Mouse (Mus musculus): Measurements from ENCODE around the gene Prkrip1. TPM values are rescaled to one million over a fixed set of nuclear protein-coding genes. Genes with fewer than 3 reads are reported as not detected.
"Not testable (repeated sequence)": the region's sequence is repeated elsewhere in the genome, so short reads cannot be mapped to it uniquely, and the experiment has no call there.

Prkrip1 gene
- polyA plus RNA-seq, 1 experiment from 2014 or later: 62.9 TPM

DNA sequence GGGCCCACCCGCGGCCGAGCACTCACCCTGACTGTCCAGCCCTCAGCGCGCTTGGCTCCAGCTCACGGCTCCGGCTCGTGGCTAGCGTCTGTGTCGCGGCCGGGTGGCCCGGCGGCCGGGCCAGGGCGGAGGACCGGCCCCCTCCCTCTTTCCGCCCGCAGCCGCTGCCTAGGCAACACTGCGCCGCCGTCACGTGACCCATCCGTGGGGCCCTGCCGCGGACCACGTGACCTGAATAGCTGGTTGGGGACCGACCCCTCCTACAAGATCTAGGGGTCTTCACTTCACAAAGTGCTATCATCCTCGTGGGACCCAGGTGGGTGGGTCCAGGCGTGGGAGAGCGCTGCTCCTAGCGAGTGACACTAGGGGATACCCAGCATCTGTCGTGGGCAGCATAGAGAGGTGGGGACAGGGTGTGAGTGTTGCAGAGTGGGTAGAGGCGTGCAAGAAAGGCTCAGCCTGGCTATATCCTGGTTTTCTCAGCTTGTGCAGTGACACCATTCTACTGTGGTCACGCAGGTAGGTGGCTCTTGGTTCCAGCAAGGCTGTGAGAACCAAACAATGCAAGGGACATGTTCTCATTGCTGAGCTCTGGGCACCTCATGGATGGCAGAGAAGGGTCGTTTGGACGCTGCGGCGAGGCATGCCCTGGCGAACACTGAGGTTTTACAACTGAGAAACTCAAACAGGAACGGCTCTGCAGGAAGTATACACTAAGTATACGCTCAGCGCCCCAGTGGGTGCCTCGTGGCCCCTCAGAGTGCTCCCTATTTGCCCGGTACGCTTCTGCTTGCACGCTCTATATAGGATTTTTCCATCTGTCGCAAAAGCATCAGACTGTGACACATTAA, 28.0 kb downstream of the Prkrip1 start, which contains the start of gene Orai2:
Gene Orai2 (minus strand): TSS at position 202 of the 851 bp plus-strand sequence.
- Histone ChIP-seq H3K4me1 (peaks cover 21% of the 10 kb centered on the region), H3K4me3 (peak within 1 kb of the TSS; percentile 63), H3K4me2 (replicated peaks) (peak within 1 kb of the TSS; percentile 90), H3K9ac (peak within 1 kb of the TSS; percentile 79), H3K9me3 (replicated peaks) (peaks cover 8% of the 10 kb centered on the region; the same call in 1 of the 2 replicates), H3K27ac (peak within 1 kb of the TSS; percentile 76), H3K27me3 (peaks cover 10% of the 10 kb centered on the region), H3K36me3 (peaks cover 10% of the 10 kb centered on the region; the same call in 1 of the 2 replicates)
- ATAC-seq (ENCODE audit: low FRiP score): peak; percentile 87
- WGBS: 8% methylated on average over 41 of the region's 49 CpGs

DNA sequence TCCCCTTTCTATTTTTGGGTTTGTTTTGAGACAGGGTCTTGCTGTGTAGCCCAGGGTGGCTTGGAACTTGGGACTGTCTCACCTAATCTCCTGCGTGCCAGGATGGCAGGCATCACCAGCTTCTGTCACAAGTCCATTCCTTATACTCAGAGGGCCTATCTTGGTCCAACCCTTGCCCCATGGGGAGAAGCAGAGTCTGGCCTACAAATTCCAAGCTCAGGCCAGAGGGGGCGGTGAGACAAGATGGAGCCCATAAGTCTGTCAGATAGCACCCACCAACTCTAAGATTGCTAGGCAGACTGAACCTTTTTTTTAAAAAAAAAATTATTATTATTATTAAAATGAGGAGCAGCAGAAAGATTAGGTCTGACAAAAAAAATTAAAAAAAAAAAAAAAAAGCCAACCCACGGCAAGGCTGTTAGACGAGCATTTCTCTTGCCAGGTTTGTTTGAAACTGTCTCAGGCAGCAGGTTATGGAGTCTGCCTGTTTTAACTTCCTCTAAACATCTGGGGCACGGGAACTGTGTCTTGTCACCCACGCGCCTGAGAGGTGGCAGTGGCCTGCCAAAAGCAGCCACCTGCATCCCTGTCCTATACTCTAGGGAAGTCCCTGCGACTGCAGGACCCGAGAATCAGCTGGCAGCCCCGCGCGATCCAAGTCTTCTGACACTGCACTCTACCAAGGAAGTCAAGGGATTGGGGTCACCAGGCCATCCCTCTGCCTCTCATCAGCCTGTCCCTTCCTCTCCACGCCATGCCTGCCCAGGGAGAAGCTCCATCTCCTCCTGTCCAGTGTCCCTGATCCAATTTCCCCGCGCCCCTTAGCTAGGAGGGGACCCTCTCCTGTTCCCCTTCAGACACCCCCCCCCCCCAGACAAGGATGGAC, 28.9 kb downstream of the Prkrip1 start:
- 14% methylated on average over 15 of the region's 15 CpGs for whole genome bisulfite sequencing
- peak; percentile 76; the same call in 1 of the 2 replicates for ATAC-seq (ENCODE audit: low FRiP score)
- H3K27ac ChIP-seq: peak overlapping the region; percentile 76

DNA sequence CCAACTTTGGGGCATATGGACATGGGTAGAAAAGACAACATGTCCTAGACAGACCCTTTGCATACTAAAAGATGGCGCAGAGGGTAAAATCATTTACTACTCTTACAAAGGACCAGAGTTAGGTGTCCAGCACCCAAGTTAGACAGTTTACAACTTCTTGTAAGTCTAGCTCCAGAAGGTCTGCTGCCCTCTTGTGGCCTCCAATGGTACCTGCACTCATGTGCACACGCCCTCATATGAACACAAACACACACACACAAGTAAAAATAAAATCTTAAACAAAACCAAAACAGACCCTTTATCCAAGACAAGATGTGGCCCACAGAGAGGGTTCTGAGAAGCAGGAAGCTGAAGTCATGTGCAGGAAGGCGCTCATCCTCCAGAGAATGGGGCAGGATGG, 30.7 kb downstream of the Prkrip1 start:
- H3K4me1 ChIP-seq: peaks cover 18% of the 10 kb centered on the region
- H3K36me3 ChIP-seq: peaks cover 10% of the 10 kb centered on the region; the same call in 1 of the 2 replicates
- no peak for ATAC-seq (ENCODE audit: low FRiP score)
- H3K9ac ChIP-seq: no peak overlapping the region
- 93% methylated on average over 3 of the region's 3 CpGs for WGBS
- no peak overlapping the region for H3K4me2 ChIP-seq (replicated peaks)
- no peak overlapping the region for H3K27ac ChIP-seq
- H3K9me3 ChIP-seq (replicated peaks): peaks cover 8% of the 10 kb centered on the region; the same call in 1 of the 2 replicates
- H3K27me3 ChIP-seq: peaks cover 10% of the 10 kb centered on the region
- H3K4me3 ChIP-seq: no peak overlapping the region

More for the DNA sequence above, 28.9 kb downstream of the Prkrip1 start:
- Histone ChIP-seq H3K27me3 (peaks cover 10% of the 10 kb centered on the region), H3K4me3 (peak overlapping the region; percentile 63), H3K36me3 (peaks cover 10% of the 10 kb centered on the region; the same call in 1 of the 2 replicates), H3K9ac (peak overlapping the region; percentile 79), H3K4me2 (replicated peaks) (peak overlapping the region; percentile 90), H3K4me1 (peaks cover 21% of the 10 kb centered on the region), H3K9me3 (replicated peaks) (peaks cover 8% of the 10 kb centered on the region; the same call in 1 of the 2 replicates)

DNA sequence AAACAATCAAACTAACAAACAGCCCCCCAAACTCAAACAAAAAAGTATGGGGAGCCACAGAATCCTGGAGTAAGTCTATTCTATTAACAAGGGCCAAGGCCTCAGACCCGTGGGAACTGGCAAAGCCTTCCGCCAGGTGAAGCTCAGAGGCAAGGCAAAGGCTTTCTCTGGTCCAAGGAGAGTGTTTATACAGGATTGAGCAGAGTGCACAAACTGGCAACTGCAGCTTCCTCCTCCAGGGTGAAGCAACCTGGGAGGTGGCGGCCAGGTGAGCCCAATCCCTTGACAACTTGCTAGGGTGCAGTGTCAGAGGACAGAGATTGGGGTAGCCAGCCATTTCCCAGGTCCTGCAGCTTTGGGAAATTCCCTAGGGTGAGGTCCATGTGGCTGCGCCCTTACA, 31.5 kb downstream of the Prkrip1 start:
- peaks cover 10% of the 10 kb centered on the region; the same call in 1 of the 2 replicates for H3K36me3 ChIP-seq
- peaks cover 6% of the 10 kb centered on the region; the same call in 1 of the 2 replicates for H3K27me3 ChIP-seq
- H3K4me3 ChIP-seq: no peak overlapping the region
- H3K27ac ChIP-seq: no peak overlapping the region
- ATAC-seq (ENCODE audit: low FRiP score): no peak
- no peak overlapping the region for H3K4me2 ChIP-seq (replicated peaks)
- peaks cover 8% of the 10 kb centered on the region; the same call in 1 of the 2 replicates for H3K9me3 ChIP-seq (replicated peaks)
- H3K9ac ChIP-seq: no peak overlapping the region
- WGBS: 93% methylated on average over 4 of the region's 4 CpGs
- H3K4me1 ChIP-seq: peaks cover 18% of the 10 kb centered on the region

DNA sequence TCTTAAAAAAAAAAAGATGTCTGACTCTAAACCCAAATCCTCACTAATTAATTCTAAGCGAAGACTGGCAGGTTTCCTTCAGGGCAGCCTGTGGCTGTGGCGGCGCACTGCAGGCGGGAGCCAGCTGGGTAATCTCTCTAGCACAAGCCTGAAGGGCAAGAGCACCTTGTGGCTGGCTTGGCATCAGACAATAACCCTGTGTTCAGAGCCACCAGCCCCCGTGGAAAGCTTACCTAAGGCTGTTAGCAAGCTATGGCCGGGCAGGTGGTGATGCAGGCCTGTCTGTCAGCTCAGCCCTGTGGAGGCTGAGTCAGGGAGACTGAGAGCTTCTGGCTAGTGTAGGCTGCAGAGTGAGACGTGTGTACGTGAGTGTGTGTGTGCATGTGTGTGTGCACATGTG, 33.5 kb downstream of the Prkrip1 start:
- H3K4me3 ChIP-seq: no peak overlapping the region
- peaks cover 8% of the 10 kb centered on the region; the same call in 1 of the 2 replicates for H3K9me3 ChIP-seq (replicated peaks)
- H3K27ac ChIP-seq: no peak overlapping the region
- peaks cover 8% of the 10 kb centered on the region; the same call in 1 of the 2 replicates for H3K4me1 ChIP-seq
- peaks cover 18% of the 10 kb centered on the region for H3K36me3 ChIP-seq
- no peaks in the 10 kb centered on the region for H3K27me3 ChIP-seq
- no peak overlapping the region for H3K9ac ChIP-seq
- WGBS: 78% methylated on average over 8 of the region's 8 CpGs
- H3K4me2 ChIP-seq (replicated peaks): no peak overlapping the region
- no peak for ATAC-seq (ENCODE audit: low FRiP score)

DNA sequence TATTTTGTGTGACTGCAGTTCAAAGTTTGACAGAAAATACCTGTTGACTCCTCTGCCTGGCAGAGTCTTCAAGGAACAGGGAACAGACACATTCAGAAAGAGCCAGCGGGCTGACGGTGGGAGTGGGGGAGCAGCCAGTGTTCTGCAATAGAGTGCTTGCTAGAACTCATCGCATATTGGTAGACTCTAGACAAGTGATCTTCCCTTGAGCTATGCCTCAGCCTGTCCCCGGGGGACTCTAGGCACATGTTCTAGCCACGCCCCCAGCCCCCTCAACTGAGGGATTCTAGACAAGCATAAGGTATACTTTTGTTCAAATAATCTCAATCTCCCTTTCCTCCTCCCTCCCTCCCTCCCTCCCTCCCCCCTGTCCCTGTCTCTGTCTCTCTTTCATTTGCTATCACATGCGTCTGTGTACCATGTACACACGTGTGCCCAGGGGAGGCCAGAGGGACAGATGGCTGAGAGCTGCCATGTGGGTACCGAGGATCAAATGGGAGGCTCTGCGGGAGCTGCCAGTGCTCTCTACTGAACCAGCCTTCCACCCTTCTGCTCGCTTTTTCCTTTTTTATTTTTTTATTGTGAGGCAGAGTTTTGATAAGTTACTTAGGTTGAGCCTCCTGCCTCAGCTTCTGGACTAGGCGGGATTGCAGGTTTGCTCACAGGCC, 34.8 kb downstream of the Prkrip1 start:
- H3K27ac ChIP-seq: 0 out of 2 replicates have a peak overlapping the region, but pooled peaks have one; percentile 6
- H3K4me2 ChIP-seq (replicated peaks): no peak overlapping the region
- peaks cover 8% of the 10 kb centered on the region; the same call in 1 of the 2 replicates for H3K9me3 ChIP-seq (replicated peaks)
- WGBS: 69% methylated on average over 11 of the region's 11 CpGs
- H3K4me3 ChIP-seq: no peak overlapping the region
- H3K36me3 ChIP-seq: peaks cover 19% of the 10 kb centered on the region
- H3K27me3 ChIP-seq: no peaks in the 10 kb centered on the region
- peak; percentile 67 for ATAC-seq (ENCODE audit: low FRiP score)
- 0 out of 2 replicates have a peak, but pooled peaks cover 4% of the 10 kb centered on the region for H3K4me1 ChIP-seq
- H3K9ac ChIP-seq: no peak overlapping the region; the same call in 1 of the 2 replicates

DNA sequence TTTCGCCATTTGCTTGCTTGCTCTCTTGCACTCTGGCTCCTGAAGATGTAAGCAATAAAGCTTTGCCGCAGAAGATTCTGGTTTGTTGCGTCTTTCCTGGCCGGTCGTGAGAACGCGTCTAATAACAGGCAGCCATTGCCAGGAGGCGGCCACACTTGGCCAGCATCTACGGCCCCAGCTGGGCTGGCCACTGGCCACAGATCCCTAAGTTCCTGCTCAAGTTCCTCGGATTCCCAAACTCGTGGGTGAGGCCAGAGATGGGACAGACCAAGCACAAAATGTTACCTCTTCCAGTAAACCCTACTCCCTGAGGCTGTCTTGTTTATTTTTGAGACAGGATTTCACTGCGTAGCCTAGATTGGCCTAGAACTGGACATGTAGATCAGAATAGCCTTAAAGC, 38.7 kb downstream of the Prkrip1 start:
- ATAC-seq (ENCODE audit: low FRiP score); H3K4me2 ChIP-seq (replicated peaks); H3K4me3 ChIP-seq; H3K9ac ChIP-seq; H3K27ac ChIP-seq; H3K27me3 ChIP-seq; H3K9me3 ChIP-seq (replicated peaks); H3K36me3 ChIP-seq; H3K4me1 ChIP-seq: not testable (repeated sequence)
- WGBS: 88% methylated on average over 11 of the region's 12 CpGs

DNA sequence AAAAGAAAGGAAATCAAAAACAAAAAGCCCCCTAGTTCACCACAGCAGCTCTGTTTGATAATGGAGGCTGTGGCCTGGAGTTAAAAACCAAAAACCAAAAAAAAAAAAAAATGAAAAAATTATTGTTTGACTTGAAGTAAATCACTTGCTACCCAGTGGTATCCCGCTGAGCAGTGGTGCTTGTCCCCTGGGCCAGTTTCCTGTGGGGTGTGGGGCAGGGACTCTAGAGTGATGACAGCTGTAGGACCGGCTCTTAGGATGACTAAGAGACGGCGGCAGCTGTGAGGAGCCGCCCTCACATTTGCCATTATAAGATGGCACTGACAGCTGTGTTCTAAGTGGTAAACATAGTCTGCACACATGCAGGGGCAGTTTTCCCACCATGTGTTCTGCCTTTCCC, 43.4 kb downstream of the Prkrip1 start:
- no peak for ATAC-seq (ENCODE audit: low FRiP score)
- no peaks in the 10 kb centered on the region for H3K4me1 ChIP-seq
- no peak overlapping the region for H3K9ac ChIP-seq
- H3K27me3 ChIP-seq: no peaks in the 10 kb centered on the region
- 90% methylated on average over 5 of the region's 5 CpGs for WGBS
- H3K27ac ChIP-seq: no peak overlapping the region
- peaks cover 3% of the 10 kb centered on the region for H3K36me3 ChIP-seq
- no peaks in the 10 kb centered on the region for H3K9me3 ChIP-seq (replicated peaks)
- H3K4me2 ChIP-seq (replicated peaks): no peak overlapping the region
- no peak overlapping the region for H3K4me3 ChIP-seq

DNA sequence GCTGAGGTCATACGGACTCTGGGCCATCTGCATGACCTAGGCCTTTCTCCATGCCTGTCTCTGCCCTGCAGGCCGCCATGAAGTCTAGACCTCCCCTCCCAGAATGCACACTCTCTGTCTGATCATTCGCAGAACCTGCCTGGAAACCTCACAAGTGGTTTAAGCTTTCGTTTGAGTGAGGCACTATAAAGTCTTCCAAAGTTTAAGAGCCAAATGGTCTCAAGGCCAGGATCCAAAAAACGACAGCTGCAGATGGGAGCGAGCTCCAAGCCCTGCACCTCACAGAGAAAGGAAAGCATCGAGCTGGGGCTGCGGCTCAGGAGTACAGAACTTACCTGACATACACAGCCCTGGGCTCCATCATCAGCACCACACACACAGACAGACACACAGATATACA, 46.4 kb downstream of the Prkrip1 start:
- ATAC-seq (ENCODE audit: low FRiP score): no peak
- Histone ChIP-seq H3K4me3 (no peak overlapping the region), H3K4me1 (no peaks in the 10 kb centered on the region), H3K27ac (no peak overlapping the region), H3K9ac (no peak overlapping the region), H3K27me3 (no peaks in the 10 kb centered on the region), H3K4me2 (replicated peaks) (no peak overlapping the region), H3K9me3 (replicated peaks) (no peaks in the 10 kb centered on the region), H3K36me3 (no peaks in the 10 kb centered on the region)
- WGBS: 89% methylated on average over 8 of the region's 8 CpGs

DNA sequence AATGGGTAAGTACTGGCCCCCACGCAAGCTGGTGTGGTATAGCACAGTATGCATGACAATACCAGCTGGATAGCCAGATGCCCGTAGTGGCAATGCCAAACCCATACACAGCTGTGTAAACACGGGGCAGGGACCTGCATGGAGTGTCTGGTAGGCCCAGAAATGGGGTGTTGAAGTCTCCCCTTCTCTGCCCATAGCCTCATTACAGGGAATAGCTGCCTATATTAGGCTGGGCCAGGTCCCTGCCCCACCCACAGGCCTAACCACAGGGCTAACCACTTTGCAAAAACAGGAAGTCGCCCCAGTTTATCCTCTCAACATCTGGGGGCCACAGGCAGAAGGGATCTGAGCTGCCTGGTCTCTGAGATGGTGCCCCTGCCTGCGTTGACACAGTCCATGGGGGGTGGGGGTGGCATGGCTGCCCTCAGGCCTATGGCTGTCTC, 49.6 kb downstream of the Prkrip1 start:
- not testable (repeated sequence) for H3K9me3 ChIP-seq (replicated peaks); H3K27ac ChIP-seq; H3K4me2 ChIP-seq (replicated peaks); H3K9ac ChIP-seq; ATAC-seq (ENCODE audit: low FRiP score); H3K36me3 ChIP-seq; H3K4me1 ChIP-seq; H3K27me3 ChIP-seq; H3K4me3 ChIP-seq
- 73% methylated on average over 5 of the region's 5 CpGs for WGBS

DNA sequence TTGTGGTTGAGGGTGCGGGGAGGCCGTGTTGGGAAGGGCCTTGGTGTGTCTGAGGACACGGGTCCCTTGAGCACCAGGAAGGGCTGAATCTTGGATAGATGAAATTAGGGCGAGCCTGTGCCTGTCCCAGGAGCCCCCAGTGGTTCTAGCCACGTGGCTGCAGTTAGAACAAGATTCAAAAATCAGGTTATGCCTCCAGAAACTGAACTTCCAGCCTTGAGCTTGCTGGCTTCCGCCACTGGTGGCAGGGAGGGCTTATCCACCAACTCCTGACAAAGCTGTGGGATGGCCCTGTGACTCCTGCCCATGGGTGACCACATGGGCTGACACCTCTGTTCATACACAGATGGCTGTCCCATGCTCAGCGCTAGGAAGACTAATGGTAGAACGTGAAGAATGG, 51.1 kb downstream of the Prkrip1 start:
- no peak for ATAC-seq (ENCODE audit: low FRiP score)
- H3K36me3 ChIP-seq: 0 out of 2 replicates have a peak, but pooled peaks cover under 1% of the 10 kb centered on the region
- WGBS: 70% methylated on average over 8 of the region's 8 CpGs
- H3K4me1 ChIP-seq: no peaks in the 10 kb centered on the region
- no peak overlapping the region for H3K27ac ChIP-seq
- no peak overlapping the region for H3K9ac ChIP-seq
- H3K4me2 ChIP-seq (replicated peaks): no peak overlapping the region
- H3K9me3 ChIP-seq (replicated peaks): no peaks in the 10 kb centered on the region
- no peak overlapping the region for H3K4me3 ChIP-seq
- no peaks in the 10 kb centered on the region for H3K27me3 ChIP-seq

Data from hindbrain, embryonic 12.5 days (tissue).